Mouse (Mus musculus) spleen, adult 2 months (tissue): ENCODE results near the gene Naa60. TPM values are rescaled to one million over a fixed set of nuclear protein-coding genes. Genes with fewer than 3 reads are reported as not detected.

Experiments
- DNase-seq, 2 experiments: peaks; one replicate each; pipeline versions ENCODE4 v3.0.0 to v3.0.0-alpha.2; 2012 to 2021; ENCODE audit warnings: low spot score in 2 of 2, low read depth in 1 of 2
- H3K27ac ChIP-seq: fragments of 200-500 bp; 2 replicates; pipeline ENCODE4 v1.5.1; 2012; ENCODE audit warnings: low read length, inconsistent platforms; ENCODE audit not compliant: insufficient read depth
- H3K27me3 ChIP-seq: fragments of 200-500 bp; 2 replicates; pipeline ENCODE4 v1.6.1; 2012; ENCODE audit warnings: mild to moderate bottlenecking, moderate library complexity, low read length, inconsistent platforms; ENCODE audit not compliant: control insufficient read depth, insufficient read depth
- H3K36me3 ChIP-seq: fragments of 200-500 bp; 2 replicates; pipeline ENCODE4 v1.6.1; 2012; ENCODE audit warnings: mild to moderate bottlenecking, low read length, inconsistent platforms; ENCODE audit not compliant: control insufficient read depth, insufficient read depth
- H3K4me1 ChIP-seq: fragments of 200-500 bp; 2 replicates; pipeline ENCODE4 v1.6.1; 2011; ENCODE audit warnings: inconsistent platforms; ENCODE audit not compliant: control insufficient read depth, insufficient read depth, insufficient read length
- H3K4me3 ChIP-seq: fragments of 200-500 bp; 2 replicates; pipeline ENCODE4 v1.5.1; 2011; ENCODE audit warnings: mild to moderate bottlenecking, inconsistent platforms; ENCODE audit not compliant: insufficient read depth, insufficient read length; ENCODE audit errors: extremely low read depth
- CTCF ChIP-seq: fragments of 200-500 bp; IDR thresholded peaks from 2 replicates; pipeline ENCODE4 v1.5.1; 2011; ENCODE audit warnings: mild to moderate bottlenecking, inconsistent platforms; ENCODE audit not compliant: insufficient read depth, insufficient read length, insufficient replicate concordance; ENCODE audit errors: extremely low read depth
- POLR2A ChIP-seq: fragments of 200-500 bp; IDR thresholded peaks from 2 replicates; pipeline ENCODE4 v1.6.1; 2011; ENCODE audit warnings: low read depth, low read length, inconsistent platforms
- WGBS: fragments of 180-500 bp; shearing (Covaris S2); methylation state at CpG from one replicate; pipeline ENCODE4 v1.1.7; 2018; 5-methylcytosine and 5-hydroxymethylcytosine counted together
- polyA plus RNA-seq: library from polyadenylated mRNA; depleted of rRNA; stranded (reverse); fragments of >200 nt; gene quantifications from 2 replicates; pipeline ENCODE4 v1.2.3, GENCODE M21; 2012; rRNA removed

Naa60 gene
- polyA plus RNA-seq, 1 experiment: 63.8 TPM

- H3K4me1 ChIP-seq: no peaks in the 10 kb centered on the region
- no peak overlapping the region for H3K27ac ChIP-seq
- peaks cover 26% of the 10 kb centered on the region for H3K36me3 ChIP-seq
- DNase-seq: no peak
- H3K4me3 ChIP-seq: no peak overlapping the region
- TF ChIP-seq POLR2A (no peak), CTCF (no peak)
- WGBS: 88% methylated on average over 6 of the region's 6 CpGs
- no peaks in the 10 kb centered on the region for H3K27me3 ChIP-seq
Measured at GRCm38 (mm10) chr16:3933536-3933935, 61.4 kb downstream of the Naa60 start.

GRCm38 (mm10) chr16:3934091-3934490 lies 61.9 kb downstream of the Naa60 start:
- DNase-seq: no peak
- Histone ChIP-seq H3K4me1 (no peaks in the 10 kb centered on the region), H3K27me3 (no peaks in the 10 kb centered on the region), H3K27ac (no peak overlapping the region), H3K36me3 (peaks cover 26% of the 10 kb centered on the region), H3K4me3 (no peak overlapping the region)
- 83% methylated on average over 1 of the region's 1 CpGs for WGBS
- TF ChIP-seq CTCF: no peak
- no peak for TF ChIP-seq POLR2A

- Histone ChIP-seq H3K27me3 (no peaks in the 10 kb centered on the region), H3K27ac (no peak overlapping the region)
- 89% methylated on average over 4 of the region's 4 CpGs for WGBS
Measured at GRCm38 (mm10) chr16:3934701-3935100, 62.5 kb downstream of the Naa60 start.

DNA sequence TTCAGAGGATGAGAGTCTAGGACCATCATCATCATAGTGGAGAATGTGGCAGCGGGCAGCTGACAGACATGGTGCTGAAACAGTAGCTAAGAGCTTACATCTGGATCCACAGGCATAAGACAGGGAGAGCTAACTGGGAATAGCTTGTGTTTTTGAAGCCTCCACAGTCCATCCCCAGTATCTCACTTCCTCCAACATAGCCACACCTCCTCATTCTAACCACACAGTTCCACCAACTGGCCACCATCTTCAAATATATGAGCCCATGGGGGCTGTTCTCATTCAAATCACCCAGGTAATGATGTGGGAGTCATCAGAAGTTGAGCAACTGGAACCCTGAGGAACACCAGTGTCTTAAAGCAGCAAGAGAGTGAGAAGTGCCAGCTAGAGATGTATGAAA lies 79.0 kb downstream of the Naa60 start:
- no peaks in the 10 kb centered on the region for H3K27me3 ChIP-seq
- H3K36me3 ChIP-seq: peaks cover 8% of the 10 kb centered on the region
- H3K27ac ChIP-seq: no peak overlapping the region
- TF ChIP-seq POLR2A: no peak
- 89% methylated on average over 1 of the region's 1 CpGs for WGBS
- H3K4me3 ChIP-seq: no peak overlapping the region
- no peak for DNase-seq
- H3K4me1 ChIP-seq: no peaks in the 10 kb centered on the region

More at GRCm38 (mm10) chr16:3934701-3935100, 62.5 kb downstream of the Naa60 start:
- H3K36me3 ChIP-seq: peaks cover 26% of the 10 kb centered on the region
- TF ChIP-seq POLR2A (no peak), CTCF (no peak)
- no peak for DNase-seq
- H3K4me1 ChIP-seq: no peaks in the 10 kb centered on the region
- no peak overlapping the region for H3K4me3 ChIP-seq

Other genes starting within 250 kb of the Naa60 start
- 2.9 and 3.2 TPM in 2 replicates for gene Mefv, start 154.3 kb upstream of the Naa60 start, polyA plus RNA-seq
- 8.9 and 10.5 TPM in 2 replicates for gene Zfp263, start 128.3 kb upstream of the Naa60 start, polyA plus RNA-seq
- not detected in 2 replicates for gene Olfr15, start 41.5 kb upstream of the Naa60 start, polyA plus RNA-seq
- 0.49 and 0.65 TPM in 2 replicates for gene Zfp174, start 25.1 kb upstream of the Naa60 start, polyA plus RNA-seq
- gene Zfp597, start 12.2 kb downstream of the Naa60 start, polyA plus RNA-seq: 3.1 and 3.5 TPM in 2 replicates
- not detected in 2 replicates for gene Gm20695, start 12.3 kb downstream of the Naa60 start, polyA plus RNA-seq
- gene 1700037C18Rik, start 36.3 kb downstream of the Naa60 start, polyA plus RNA-seq: 8.2 and 8.3 TPM in 2 replicates
- 9.4 and 9.5 TPM in 2 replicates for gene Cluap1, start 36.4 kb downstream of the Naa60 start, polyA plus RNA-seq
- 34.6 and 52.0 TPM in 2 replicates for gene Nlrc3, start 104.3 kb downstream of the Naa60 start, polyA plus RNA-seq
- gene Slx4, start 131.4 kb downstream of the Naa60 start, polyA plus RNA-seq: 26.5 and 29.6 TPM in 2 replicates
- 0.14 and 0.37 TPM in 2 replicates for gene Dnase1, start 164.6 kb downstream of the Naa60 start, polyA plus RNA-seq
- 47.9 and 53.8 TPM in 2 replicates for gene Trap1, start 205.5 kb downstream of the Naa60 start, polyA plus RNA-seq